Mouse (Mus musculus): ENCODE results near the gene Gramd1b. TPM values are rescaled to one million over a fixed set of nuclear protein-coding genes. Genes with fewer than 3 reads are reported as not detected.

Gene Gramd1b
- polyA plus RNA-seq, 1 experiment from 2014 or later: 6.5 TPM

- H3K36me3 ChIP-seq (ENCODE audit: control insufficient read depth, insufficient read depth, low read length): no peaks in the 10 kb centered on the region
- no peaks in the 10 kb centered on the region for H3K27me3 ChIP-seq (ENCODE audit: control insufficient read depth, insufficient read depth, low read length)
- peaks cover 6 to 16% of the 10 kb centered on the region in 2 experiments; a peak in 2 of 4 replicates for H3K4me1 ChIP-seq (ENCODE audit: control insufficient read depth in 2 of 2, insufficient read depth in 2 of 2, low read length in 2 of 2)
- no peak overlapping the region for H3K9ac ChIP-seq (ENCODE audit: low read length)
- 81% methylated on average over 7 of the region's 7 CpGs for WGBS
- peak overlapping the region; percentile 19 for H3K4me2 ChIP-seq (ENCODE audit: low read length)
- H3K27ac ChIP-seq (replicated peaks in 1 of 2; ENCODE audit: control insufficient read depth in 1 of 2, insufficient read depth in 1 of 2, low read depth in 2 of 2, low read length in 2 of 2): peak overlapping the region; percentile 72 to 74
- no peak overlapping the region for H3K4me3 ChIP-seq (ENCODE audit: control insufficient read depth in 1 of 2, insufficient read depth in 1 of 2, low read depth in 1 of 2, low read length in 2 of 2)
- ATAC-seq (ENCODE audit: insufficient number of reproducible peaks, insufficient read depth, low FRiP score, low read depth): no peak
- peaks cover 5% of the 10 kb centered on the region; the same call in 1 of the 2 replicates for H3K9me3 ChIP-seq (ENCODE audit: control insufficient read depth, low read length)
These were observed 285.1 kb downstream of the Gramd1b start for GRCm38 (mm10) chr9:40245974-40246665.

DNA sequence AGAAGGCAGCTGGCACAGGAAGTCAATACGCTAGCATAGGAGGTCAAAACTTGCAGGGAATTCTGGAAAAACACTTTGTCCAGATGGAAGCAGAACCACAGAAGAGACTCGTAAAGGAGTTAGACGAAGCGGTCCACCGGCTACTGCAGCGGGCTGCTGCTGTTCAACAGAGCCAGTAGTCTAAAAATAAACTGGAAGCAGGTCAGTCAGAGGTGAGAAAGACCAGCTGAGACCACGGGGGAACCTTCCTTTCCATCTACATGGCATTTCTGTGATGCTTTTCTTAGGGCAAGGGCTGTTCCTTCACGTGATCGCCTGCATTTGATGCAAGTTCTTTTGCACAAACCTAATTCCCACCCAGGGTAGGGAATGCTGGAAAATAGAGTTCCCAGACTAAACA lies 285.7 kb downstream of the Gramd1b start:
- no peaks in the 10 kb centered on the region for H3K36me3 ChIP-seq (ENCODE audit: control insufficient read depth, insufficient read depth, low read length)
- peaks cover 5% of the 10 kb centered on the region; the same call in 1 of the 2 replicates for H3K9me3 ChIP-seq (ENCODE audit: control insufficient read depth, low read length)
- H3K27ac ChIP-seq (replicated peaks in 1 of 2; ENCODE audit: control insufficient read depth in 1 of 2, insufficient read depth in 1 of 2, low read depth in 2 of 2, low read length in 2 of 2): peak overlapping the region; percentile 72 to 74
- ATAC-seq (ENCODE audit: insufficient number of reproducible peaks, insufficient read depth, low FRiP score, low read depth): no peak
- peaks cover 2% of the 10 kb centered on the region for H3K27me3 ChIP-seq (ENCODE audit: control insufficient read depth, insufficient read depth, low read length)
- no peak overlapping the region for H3K4me3 ChIP-seq (ENCODE audit: control insufficient read depth in 1 of 2, insufficient read depth in 1 of 2, low read depth in 1 of 2, low read length in 2 of 2)
- no peak overlapping the region for H3K9ac ChIP-seq (ENCODE audit: low read length)
- H3K4me1 ChIP-seq (ENCODE audit: control insufficient read depth in 2 of 2, insufficient read depth in 2 of 2, low read length in 2 of 2): peaks cover 7 to 17% of the 10 kb centered on the region in 2 experiments; a peak in 2 of 4 replicates
- WGBS: 21% methylated on average over 9 of the region's 9 CpGs
- H3K4me2 ChIP-seq (ENCODE audit: low read length): peak overlapping the region; percentile 19

Other genes with a start within 250 kb of the Gramd1b start
- not detected in 2 replicates for gene Gm21915, start 139.2 kb upstream of the Gramd1b start, polyA plus RNA-seq (2014; fragmentation: Nextera tagmentation; extraction: Ambion mirVana)
- 8.9 and 13.4 TPM in 2 replicates for gene Clmp, start 154.6 kb upstream of the Gramd1b start, polyA plus RNA-seq (2014; fragmentation: Nextera tagmentation; extraction: Ambion mirVana)

All from heart, embryonic 14.5 days (tissue).